Mouse (Mus musculus): Measurements from ENCODE around the gene Zfp119b.

GRCm38 (mm10) chr17:55958584-55958886, 9.2 kb upstream of the Zfp119b start:
- TF ChIP-seq SRF (IDR thresholded peaks at IDR 0.05; ENCODE audit: control insufficient read depth, insufficient read length, low read depth) (no peak), POLR2AphosphoS2 (IDR thresholded peaks at IDR 0.05; ENCODE audit: insufficient read length, low read depth) (no peak), E2F4 (IDR thresholded peaks at IDR 0.05; ENCODE audit: insufficient read depth) (no peak), POLR2A (IDR thresholded peaks at IDR 0.05; ENCODE audit: insufficient read length, low read depth) (no peak), TCF12 (IDR thresholded peaks at IDR 0.05; ENCODE audit: insufficient read depth, poor library complexity, severe bottlenecking) (no peak), REST (IDR thresholded peaks at IDR 0.05; ENCODE audit: insufficient read depth, insufficient read length) (no peak), MAX (IDR thresholded peaks at IDR 0.05; ENCODE audit: low read depth) (no peak), CEBPB (IDR thresholded peaks at IDR 0.05; ENCODE audit: insufficient read depth, poor library complexity, severe bottlenecking) (no peak)
